Mouse (Mus musculus): ENCODE measurements around the gene Cmah. TPM values are rescaled to one million over a fixed set of nuclear protein-coding genes. Genes with fewer than 3 reads are reported as not detected.

Cmah gene
- total RNA-seq, 2 experiments from 2014 or later, result 0.40 to 0.58 TPM

DNA sequence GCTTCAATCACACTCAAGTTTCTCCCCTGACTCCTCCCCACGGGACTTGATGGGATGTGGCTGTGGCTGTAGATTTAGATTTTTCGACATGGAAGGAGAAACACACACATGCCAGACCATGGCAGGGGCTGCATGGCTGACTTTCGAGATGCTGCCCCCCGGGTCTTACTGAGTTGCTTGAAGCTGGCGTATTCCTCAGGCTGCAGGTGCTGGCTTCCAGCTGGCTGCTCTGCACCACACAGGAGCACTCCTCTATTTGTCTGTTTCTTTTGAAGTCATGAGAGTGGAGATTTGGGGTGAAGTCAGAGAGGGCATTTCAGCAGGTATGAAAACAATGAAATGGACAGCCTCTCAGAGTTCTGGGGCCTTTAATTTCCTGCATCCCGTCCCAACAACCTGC is 180.0 kb downstream of the Cmah start:
- intact Hi-C loops (cut with DNase I), result no loop called here

GRCm38 (mm10) chr13:24508917-24509316 is 181.7 kb downstream of the Cmah start:
- no peak for DNase-seq
- intact Hi-C loops (cut with DNase I), result no loop called here

More for the DNA sequence above, 180.0 kb downstream of the Cmah start:
- DNase-seq, result no peak

DNA sequence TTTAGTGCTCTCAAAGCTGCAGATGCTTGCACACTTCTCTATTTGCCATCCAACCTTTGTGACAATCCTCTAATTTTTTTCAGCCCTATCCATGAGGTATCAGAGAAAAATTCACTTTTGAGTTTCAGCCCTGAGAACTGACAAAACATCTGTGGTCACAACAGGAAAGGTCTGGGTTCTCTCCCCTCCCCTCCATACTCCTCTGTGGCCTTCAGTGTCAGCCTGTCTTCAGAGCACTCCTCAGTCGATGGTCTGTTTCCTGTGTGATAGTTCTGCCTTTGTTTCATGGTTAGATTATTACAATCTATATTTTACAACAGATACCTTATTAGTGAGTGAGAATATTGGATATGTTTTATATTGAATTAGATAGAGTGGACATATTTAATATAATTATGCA is 184.2 kb downstream of the Cmah start:
- no peak for DNase-seq
- intact Hi-C loops (cut with DNase I), result no loop called here

DNA sequence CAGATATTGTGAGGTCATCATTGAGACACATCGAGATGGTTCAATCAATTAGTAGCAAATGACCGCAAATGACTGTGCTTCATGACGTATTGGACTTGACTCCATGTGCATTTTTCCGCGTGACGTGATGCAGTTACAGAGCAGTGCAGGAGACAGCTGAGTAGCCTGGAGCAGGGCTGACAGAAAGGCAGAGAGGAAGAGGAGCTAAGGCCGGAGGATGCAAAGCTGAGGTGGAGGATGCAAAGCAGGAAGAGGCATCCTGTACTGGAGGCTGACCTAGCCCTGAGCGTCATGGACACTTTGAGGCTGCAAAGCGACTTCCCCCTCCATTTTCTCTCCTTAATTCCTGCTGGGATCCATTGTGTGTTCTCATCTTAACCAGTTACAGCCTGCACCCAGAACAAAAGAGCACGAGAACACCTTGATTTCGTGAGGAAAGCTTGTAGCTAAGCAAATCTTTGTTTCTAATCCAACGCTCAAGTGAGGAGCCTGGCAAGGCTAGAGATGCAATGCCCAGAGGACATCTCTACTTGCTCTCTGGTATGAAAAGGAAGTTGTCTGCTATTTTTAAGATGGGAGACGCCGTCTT is 184.8 kb downstream of the Cmah start:
- intact Hi-C loops (cut with DNase I), result no loop called here
- DNase-seq, result no peak

GRCm38 (mm10) chr13:24513717-24514116 is 186.5 kb downstream of the Cmah start:
- intact Hi-C loops (cut with DNase I), result no loop called here
- DNase-seq, result no peak

DNA sequence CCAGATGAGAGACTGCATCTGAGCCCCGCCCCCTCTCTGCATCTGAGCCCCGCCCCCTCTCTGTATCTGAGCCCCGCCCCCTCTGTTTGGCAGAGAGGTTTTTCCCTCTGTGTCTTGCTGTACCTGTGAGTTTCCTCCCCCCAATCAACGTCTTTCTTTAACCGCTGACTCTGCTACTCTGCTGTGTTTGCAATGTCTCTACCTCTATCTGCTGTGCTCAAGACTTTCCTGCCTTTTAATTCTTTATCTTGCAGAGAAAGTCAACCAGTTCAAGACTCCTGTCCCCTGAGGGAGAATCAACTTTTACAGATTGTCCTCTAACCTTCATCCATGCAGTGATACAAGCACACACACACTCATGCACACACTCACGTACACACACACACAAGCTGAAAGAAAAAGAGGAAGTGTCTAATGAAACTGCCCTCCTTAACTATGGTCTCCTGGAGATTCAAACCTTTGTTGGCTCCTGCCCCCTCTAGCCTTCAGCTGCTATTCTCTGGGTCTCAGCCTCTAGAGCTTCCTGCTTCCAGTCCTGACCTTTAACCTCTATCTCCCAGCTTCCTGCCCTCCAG is 188.0 kb downstream of the Cmah start:
- DNase-seq, result no peak
- intact Hi-C loops (cut with DNase I), result no loop called here

DNA sequence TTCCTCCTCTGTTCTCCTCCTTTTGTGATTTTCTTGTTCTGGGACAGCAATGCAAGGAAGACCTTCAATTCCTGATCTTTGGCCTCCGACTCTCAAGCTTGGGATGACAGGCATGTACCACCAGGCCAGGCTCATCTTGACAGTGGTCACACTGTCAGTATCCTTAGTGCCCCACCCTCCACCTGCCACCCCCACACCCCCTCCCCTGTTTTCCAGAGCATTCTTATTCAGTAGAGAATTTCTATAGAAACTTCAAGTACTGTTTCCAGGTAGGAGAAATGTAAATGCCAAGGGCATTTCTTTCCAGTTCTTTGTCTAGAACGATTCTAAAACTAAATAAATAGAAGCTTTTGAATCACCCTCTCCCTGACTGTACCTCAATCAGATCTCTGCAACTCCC is 190.6 kb downstream of the Cmah start:
- intact Hi-C loops (cut with DNase I), result no loop called here
- no peak for DNase-seq

- intact Hi-C loops (cut with DNase I), result no loop called here
- DNase-seq, result peak; percentile 28
Measured at GRCm38 (mm10) chr13:24518887-24519286, 191.7 kb downstream of the Cmah start.

DNA sequence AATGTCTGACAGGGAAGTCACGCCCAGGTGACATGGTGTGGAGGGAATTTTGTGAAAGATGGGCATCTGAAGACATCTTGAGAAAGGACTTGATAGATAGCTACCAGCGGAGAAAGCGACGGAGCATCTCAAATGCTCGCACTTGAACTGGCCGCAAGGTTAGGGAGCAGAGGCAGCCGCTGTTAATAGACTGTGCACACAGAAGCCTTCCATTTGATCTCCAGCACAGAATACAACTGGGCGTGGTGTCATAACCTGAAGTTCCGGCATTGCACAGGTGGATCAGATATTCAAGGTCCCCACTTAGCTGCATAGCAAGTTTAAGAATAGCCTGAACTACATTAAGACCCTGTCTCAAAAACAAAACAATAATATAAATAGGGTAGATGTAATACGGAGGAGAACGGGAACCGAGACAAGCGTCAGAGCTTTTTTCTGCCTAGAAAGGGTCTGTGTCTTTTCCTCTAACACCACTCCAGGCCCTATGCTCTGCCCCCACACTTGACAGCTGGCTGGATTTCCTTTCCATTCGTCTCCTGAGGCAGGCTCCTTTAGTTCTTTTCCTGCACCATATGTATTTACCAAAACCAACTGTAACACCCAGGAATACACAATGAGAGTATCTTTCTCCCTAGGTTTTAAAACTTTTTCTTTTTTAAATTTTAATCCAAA is 192.9 kb downstream of the Cmah start:
- DNase-seq, result no peak
- intact Hi-C loops (cut with DNase I), result no loop called here

DNA sequence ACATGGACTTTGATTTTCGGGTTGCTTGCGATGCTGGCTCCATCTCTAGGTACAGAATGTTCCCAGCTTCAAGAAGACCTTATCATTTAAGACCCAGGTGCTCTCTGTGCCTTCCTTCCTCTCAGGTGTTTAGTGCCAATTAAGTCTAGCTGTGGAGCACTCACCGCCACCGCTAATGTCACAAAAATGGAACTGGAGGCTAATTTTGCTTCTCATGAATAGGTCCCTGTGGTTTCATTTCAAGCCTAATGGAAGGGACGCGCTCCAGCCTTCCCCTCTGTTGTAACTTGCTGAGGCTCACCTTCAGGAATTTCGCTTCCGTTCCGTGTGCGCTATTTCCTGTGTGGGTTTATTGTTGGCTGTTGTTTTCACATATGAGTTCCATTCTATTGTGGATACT is 193.6 kb downstream of the Cmah start:
- DNase-seq, result no peak
- intact Hi-C loops (cut with DNase I), result no loop called here

- intact Hi-C loops (cut with DNase I), result no loop called here
Measured at GRCm38 (mm10) chr13:24521446-24522342, 194.5 kb downstream of the Cmah start.

GRCm38 (mm10) chr13:24522343-24522837 is 195.2 kb downstream of the Cmah start:
- intact Hi-C loops (cut with DNase I), result no loop called here
- DNase-seq, result no peak

More at GRCm38 (mm10) chr13:24521446-24522342, 194.5 kb downstream of the Cmah start:
- DNase-seq, result peak; percentile 47

GRCm38 (mm10) chr13:24523587-24524221 is 196.5 kb downstream of the Cmah start:
- intact Hi-C loops (cut with DNase I), result no loop called here
- DNase-seq, result no peak

GRCm38 (mm10) chr13:24524468-24524867 is 197.3 kb downstream of the Cmah start:
- no peak for DNase-seq
- intact Hi-C loops (cut with DNase I), result no loop called here

- intact Hi-C loops (cut with DNase I), result no loop called here
- no peak for DNase-seq
Measured at GRCm38 (mm10) chr13:24525551-24525950, 198.3 kb downstream of the Cmah start.

- intact Hi-C loops (cut with DNase I), result no loop called here
Measured at GRCm38 (mm10) chr13:24526916-24527315, 199.7 kb downstream of the Cmah start.

More at GRCm38 (mm10) chr13:24526916-24527315, 199.7 kb downstream of the Cmah start:
- DNase-seq, result no peak

Data from left cerebral cortex, postnatal 4 days (tissue).